Mouse (Mus musculus) layer of hippocampus, adult 9-10 months (tissue): ENCODE data around the gene Thumpd3.

ENCODE experiments used
- DNase-seq: peaks from one replicate; pipeline ENCODE4 v3.0.0; 2022; ENCODE audit warnings: low spot score

Gene Thumpd3

GRCm38 (mm10) chr6:113046041-113046975 is at the start of gene Thumpd3:
Gene Thumpd3, plus strand, starts transcription at chr6:113046225.
- peak; percentile 70 for DNase-seq

DNA sequence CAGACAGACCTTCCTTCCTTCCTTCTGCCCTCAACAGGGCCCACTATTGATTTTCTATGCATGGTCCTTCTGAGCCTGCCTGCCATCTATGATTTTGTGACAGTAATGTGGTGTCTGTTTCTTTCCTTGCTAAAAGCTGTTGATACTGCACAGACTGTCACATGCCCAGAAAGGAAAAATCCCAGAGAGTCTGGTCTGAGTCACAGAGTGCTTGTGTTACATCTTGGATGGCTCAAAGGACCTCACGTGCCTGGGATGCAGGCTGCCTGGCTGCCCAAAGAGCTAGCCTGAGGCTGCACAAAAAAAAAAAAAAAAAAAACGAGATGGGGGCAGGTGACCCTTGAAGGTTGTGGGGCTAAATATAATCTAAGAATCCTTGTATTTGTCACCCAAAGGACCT is 46.8 kb upstream of the Thumpd3 start:
- no peak for DNase-seq

- DNase-seq, result peak; percentile 68
Measured at GRCm38 (mm10) chr6:113000666-113001287, 45.2 kb upstream of the Thumpd3 start.

DNA sequence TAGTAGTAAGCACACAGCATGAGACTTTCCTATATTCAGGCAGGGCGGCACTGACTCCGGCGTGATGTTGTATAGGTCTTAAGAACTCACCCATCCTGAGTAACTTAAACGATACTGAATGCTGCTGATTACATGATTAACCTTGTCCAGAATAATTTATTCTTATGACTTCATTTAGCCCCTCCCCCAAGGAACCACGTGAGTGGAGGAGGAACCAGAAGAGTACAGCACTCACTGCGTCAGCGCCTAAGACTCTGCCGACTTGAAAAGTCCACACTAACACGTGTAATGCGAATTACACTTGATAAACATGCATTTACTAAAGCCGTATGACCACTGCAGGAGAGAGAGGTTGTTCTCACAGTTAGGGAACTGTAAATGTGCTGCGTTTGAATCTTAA is 44.3 kb upstream of the Thumpd3 start:
- DNase-seq, result no peak

- DNase-seq, result no peak
Measured at GRCm38 (mm10) chr6:113003313-113004111, 42.5 kb upstream of the Thumpd3 start.

DNA sequence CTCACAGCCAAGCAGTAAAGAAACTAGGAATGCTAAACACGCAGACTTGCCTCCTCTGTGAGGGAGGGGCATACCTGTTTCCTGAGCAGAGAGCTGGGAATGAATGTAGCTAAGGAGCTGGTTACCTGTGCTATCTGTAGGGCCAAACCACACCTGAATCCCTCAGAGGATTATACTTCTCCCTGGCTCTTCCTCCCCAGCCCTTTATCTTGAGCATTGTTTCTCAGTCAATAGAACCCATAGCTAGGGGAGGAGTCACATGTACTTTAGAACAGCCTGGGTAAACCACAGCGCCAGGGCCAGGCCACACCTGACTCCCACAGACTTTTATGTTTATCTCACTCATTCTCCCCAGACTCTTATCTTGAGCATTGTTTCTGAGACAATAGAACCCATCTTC is 39.2 kb upstream of the Thumpd3 start:
- DNase-seq, result no peak

- no peak for DNase-seq
Measured at GRCm38 (mm10) chr6:113011886-113012285, 34.1 kb upstream of the Thumpd3 start.

DNA sequence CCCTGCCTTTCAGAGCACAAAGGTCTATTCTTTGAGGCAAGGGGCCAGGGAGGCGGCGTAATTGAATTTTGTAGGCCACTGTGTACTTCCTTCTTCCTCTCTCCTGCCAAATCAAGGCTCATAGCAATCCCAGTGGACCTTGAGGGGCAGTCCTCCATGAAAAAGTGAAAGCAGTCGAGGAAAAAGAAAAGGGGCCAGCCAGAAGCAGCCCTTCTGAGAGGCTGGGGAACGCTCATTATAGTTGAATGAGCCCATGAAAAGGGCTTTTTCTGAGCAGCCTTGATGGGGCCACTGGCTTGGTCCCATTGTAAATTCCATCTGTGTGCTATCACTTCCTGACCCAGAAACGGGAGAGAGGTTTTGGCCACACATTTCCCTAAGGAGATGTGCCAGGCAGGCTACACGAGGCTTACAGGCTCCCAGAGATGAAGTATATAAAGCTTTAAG is 33.5 kb upstream of the Thumpd3 start:
- no peak for DNase-seq

- no peak for DNase-seq
Measured at GRCm38 (mm10) chr6:113013550-113013949, 32.5 kb upstream of the Thumpd3 start.

GRCm38 (mm10) chr6:113017500-113018047 is 28.5 kb upstream of the Thumpd3 start:
- DNase-seq, result no peak

- no peak for DNase-seq
Measured at GRCm38 (mm10) chr6:113018139-113018538, 27.9 kb upstream of the Thumpd3 start.

DNA sequence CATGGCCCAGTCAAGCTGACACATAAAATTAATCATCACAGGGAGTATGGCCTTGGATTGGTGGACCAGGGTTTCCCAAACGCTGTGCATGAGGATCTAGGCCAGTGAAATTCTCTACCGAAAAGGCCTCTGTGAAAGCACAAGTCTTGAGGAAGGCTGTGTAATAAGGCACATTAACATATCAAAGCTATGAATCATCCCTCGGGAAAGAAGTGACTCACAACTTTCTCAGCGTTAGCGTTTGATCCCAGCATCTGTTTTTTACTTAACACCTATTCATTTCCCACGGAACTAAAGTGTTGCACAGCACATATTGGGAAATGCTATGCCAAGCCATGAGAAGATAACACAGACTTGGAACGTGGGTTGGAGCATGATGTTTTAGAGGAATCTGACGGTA is 21.2 kb upstream of the Thumpd3 start:
- no peak for DNase-seq

DNA sequence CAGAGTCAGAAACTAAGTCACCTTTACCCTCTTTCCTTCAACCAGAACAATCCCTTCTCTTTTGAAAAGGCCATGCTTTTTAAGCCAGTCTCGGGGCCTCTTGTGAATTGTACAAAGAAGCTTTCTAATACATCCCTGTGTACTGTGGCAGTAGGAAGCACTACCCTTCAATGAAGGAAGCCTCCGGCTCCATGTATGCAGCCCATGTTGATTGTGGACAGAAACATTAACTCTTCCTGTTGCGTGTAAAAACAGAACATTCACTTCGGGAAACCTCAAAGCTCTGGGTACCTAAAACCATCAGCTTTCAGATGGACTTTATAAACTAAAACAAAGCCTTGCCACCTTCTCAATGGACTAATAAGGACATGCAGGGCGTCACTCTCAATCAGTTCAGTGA is 20.3 kb upstream of the Thumpd3 start:
- no peak for DNase-seq

GRCm38 (mm10) chr6:113027446-113027845 is 18.6 kb upstream of the Thumpd3 start:
- no peak for DNase-seq

GRCm38 (mm10) chr6:113029006-113029405 is 17.0 kb upstream of the Thumpd3 start:
- DNase-seq, result no peak

DNA sequence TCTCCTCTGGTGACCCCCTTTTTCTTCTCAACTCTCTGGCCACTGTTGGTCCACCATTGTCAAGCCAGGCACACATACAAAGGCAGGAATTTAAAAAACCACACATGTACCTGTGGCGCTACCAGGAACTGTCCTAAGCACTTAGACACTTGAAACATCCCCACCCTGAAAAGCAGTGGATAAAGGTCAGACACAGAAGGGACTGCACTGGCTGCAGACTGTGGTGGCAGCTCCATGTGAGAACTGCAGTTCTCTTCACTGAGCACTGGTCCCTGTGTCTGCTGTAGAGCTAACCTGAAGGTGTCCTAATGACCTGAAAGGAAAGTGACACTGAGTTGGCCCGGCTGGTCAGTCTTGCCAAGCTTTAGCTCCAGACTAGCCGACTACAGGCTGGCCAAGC is 15.5 kb upstream of the Thumpd3 start:
- DNase-seq, result no peak

DNA sequence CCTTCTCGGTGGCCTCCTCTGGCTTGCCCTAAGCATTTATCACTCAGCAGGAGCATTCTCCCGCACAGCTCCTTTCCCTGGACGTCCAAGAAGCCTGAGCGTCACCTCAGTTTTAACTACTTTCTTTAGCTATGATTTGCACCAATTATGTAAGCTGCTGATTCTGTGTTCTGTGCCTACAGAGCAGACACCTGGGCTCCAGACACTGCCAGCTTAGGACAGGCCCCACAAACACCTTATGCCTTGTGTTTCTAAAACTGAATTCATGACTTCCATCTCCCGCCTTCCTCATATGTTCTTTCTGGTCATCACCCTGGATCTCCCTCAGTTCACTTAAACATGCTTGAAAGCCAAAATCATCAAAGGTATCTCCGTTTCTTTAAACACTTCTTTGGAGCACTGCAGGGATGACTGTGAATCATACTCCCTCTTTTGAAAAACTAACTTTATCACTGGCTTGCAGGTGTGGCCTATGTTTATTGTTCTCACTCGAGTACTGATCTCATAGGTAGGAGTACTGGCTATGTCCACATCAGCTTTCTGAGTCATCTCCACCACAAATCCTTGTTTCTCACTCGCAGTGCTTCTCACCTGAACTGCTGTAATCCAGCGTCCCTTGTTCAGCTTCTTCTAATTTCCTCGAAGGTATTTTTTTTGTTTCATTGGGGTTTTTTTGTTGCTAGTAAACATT is 14.9 kb upstream of the Thumpd3 start:
- no peak for DNase-seq

DNA sequence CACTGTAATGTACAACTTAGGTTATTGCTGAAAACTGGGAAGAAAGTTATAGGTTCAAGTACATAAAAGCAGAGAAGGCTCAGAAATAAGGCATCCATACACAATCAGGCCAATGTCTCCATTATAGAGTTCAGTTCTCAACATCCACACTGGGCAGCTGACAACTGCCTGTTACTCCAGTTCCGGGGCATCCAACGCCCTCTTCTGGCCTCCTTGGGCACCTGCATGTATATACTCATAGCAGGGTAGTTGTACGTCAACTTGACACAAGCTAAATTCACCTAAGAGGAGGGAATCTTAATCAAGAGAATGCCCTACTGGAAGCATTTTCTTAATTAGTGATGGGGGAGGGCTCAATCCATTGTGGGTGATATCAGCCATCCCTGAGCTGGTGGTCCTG is 13.9 kb upstream of the Thumpd3 start:
- DNase-seq, result no peak

DNA sequence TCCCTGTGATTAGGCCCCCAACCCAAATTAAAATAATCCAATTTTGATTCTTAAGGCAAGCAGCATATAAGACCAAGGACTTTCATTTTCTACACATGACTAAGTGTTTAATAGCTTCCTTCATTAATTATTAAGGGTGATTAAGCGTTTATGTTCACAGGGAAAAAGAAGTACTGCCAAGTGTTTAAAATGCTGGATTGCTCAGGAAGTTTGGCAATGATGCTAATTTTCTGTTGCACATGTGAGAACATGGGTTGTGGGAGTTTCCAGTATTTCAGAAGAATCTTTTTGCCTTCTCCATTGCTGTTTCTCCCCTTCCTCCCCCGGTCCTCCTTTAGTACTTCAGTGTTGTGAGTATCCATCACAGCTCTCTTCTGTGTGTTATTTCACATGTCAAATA is 12.8 kb upstream of the Thumpd3 start:
- DNase-seq, result no peak

GRCm38 (mm10) chr6:113034466-113034865 is 11.6 kb upstream of the Thumpd3 start:
- DNase-seq, result no peak

- no peak for DNase-seq
Measured at GRCm38 (mm10) chr6:113036463-113037175, 9.4 kb upstream of the Thumpd3 start.
